Mouse (Mus musculus) CH12.LX (cell line): ENCODE results near the gene Tubgcp4. TPM values are rescaled to one million over a fixed set of nuclear protein-coding genes. Genes with fewer than 3 reads are reported as not detected.
A peak's percentile ranks its signal among the peaks of the same experiment; 100 is the strongest.

Experiments
- DNase-seq: peaks from one replicate; pipeline ENCODE4 v3.0.0-alpha.2; 2013; ENCODE audit errors: extremely low read depth
- H3K27ac ChIP-seq: 2 replicates; pipeline ENCODE4 v1.5.1; 2012; ENCODE audit warnings: low read depth, mild to moderate bottlenecking, control low read depth, moderate library complexity; ENCODE audit not compliant: insufficient read depth
- H3K27me3 ChIP-seq: replicated peaks from 2 replicates; pipeline ENCODE3; 2012; ENCODE audit warnings: inconsistent platforms
- H3K36me3 ChIP-seq, 2 experiments: replicated peaks in 1 of 2; 2 replicates each; pipeline versions ENCODE3 to v1.6.1; 2012; ENCODE audit warnings: inconsistent platforms in 1 of 2, low read length in 1 of 2, mild to moderate bottlenecking in 1 of 2, mixed read lengths in 1 of 2, moderate library complexity in 1 of 2; ENCODE audit not compliant: control insufficient read depth in 1 of 2, insufficient read depth in 1 of 2
- H3K4me1 ChIP-seq, 2 experiments: 2 replicates each; pipeline ENCODE4 v1.6.1; 2012; ENCODE audit warnings: inconsistent platforms in 1 of 2, moderate library complexity in 1 of 2; ENCODE audit not compliant: insufficient read depth in 2 of 2, control insufficient read depth in 1 of 2
- H3K4me2 ChIP-seq: 2 replicates; pipeline ENCODE4 v1.6.1; 2012; ENCODE audit warnings: low read depth, mild to moderate bottlenecking, control low read depth; ENCODE audit not compliant: poor library complexity, insufficient read depth, severe bottlenecking
- H3K4me3 ChIP-seq, 3 experiments: fragments of 150-350 bp in 1 of 3; sonication (generic) in 1 of 3; replicated peaks in 1 of 3; 2 replicates each; pipeline versions ENCODE3 to v1.5.1; 2011 to 2012; ENCODE audit warnings: low read depth in 2 of 3, low read length in 2 of 3, mild to moderate bottlenecking in 2 of 3, moderate library complexity in 2 of 3, control low read depth in 1 of 3, improper control_type of control experiment in 1 of 3, inconsistent platforms in 1 of 3, mixed read lengths in 1 of 3; ENCODE audit not compliant: poor library complexity in 1 of 3
- H3K79me2 ChIP-seq: replicated peaks from 2 replicates; pipeline ENCODE4 v1.6.1; 2012; ENCODE audit warnings: mild to moderate bottlenecking, moderate library complexity; ENCODE audit not compliant: control insufficient read depth, poor library complexity, insufficient read depth, severe bottlenecking; ENCODE audit errors: extremely low read depth
- H3K9ac ChIP-seq: 2 replicates; pipeline ENCODE4 v1.6.1; 2012; ENCODE audit warnings: low read depth, mild to moderate bottlenecking, control low read depth, moderate library complexity; ENCODE audit not compliant: insufficient read depth
- H3K9me3 ChIP-seq: replicated peaks from 2 replicates; pipeline ENCODE3; 2012; ENCODE audit warnings: low read length, inconsistent platforms, mixed read lengths
- BHLHE40 ChIP-seq: IDR thresholded peaks from 2 replicates; pipeline ENCODE4 v1.6.1; 2011; ENCODE audit warnings: mild to moderate bottlenecking, low read depth, low read length, improper control_type of control experiment
- CHD2 ChIP-seq: IDR thresholded peaks from 2 replicates; pipeline ENCODE4 v1.6.1; 2011; ENCODE audit warnings: low read length, improper control_type of control experiment
- E2F4 ChIP-seq: IDR thresholded peaks from 2 replicates; pipeline ENCODE4 v1.6.1; 2011; ENCODE audit warnings: low read depth, low read length, improper control_type of control experiment; ENCODE audit not compliant: insufficient replicate concordance
- ELF1 ChIP-seq: IDR thresholded peaks from 2 replicates; pipeline ENCODE4 v1.6.1; 2014; ENCODE audit warnings: low read depth, mild to moderate bottlenecking, inconsistent platforms, low read length, improper control_type of control experiment
- GABPA ChIP-seq: IDR thresholded peaks from 2 replicates; pipeline ENCODE4 v1.6.1; 2012; ENCODE audit warnings: low read depth, low read length, improper control_type of control experiment, inconsistent platforms; ENCODE audit not compliant: insufficient replicate concordance
- HCFC1 ChIP-seq: IDR thresholded peaks from 2 replicates; pipeline ENCODE4 v1.6.1; 2012; ENCODE audit warnings: low read depth, mild to moderate bottlenecking, inconsistent platforms, low read length, improper control_type of control experiment
- IRF4 ChIP-seq: IDR thresholded peaks from 2 replicates; pipeline ENCODE4 v1.6.1; 2014; ENCODE audit warnings: low read depth, mild to moderate bottlenecking, inconsistent platforms, low read length, improper control_type of control experiment
- MAFK ChIP-seq: IDR thresholded peaks from 2 replicates; pipeline ENCODE4 v1.6.1; 2011; ENCODE audit warnings: low read length, improper control_type of control experiment; ENCODE audit not compliant: insufficient replicate concordance
- MAX ChIP-seq: IDR thresholded peaks from 2 replicates; pipeline ENCODE4 v1.6.1; 2011; ENCODE audit warnings: low read length, improper control_type of control experiment
- MEF2A ChIP-seq: IDR thresholded peaks from 2 replicates; pipeline ENCODE4 v1.6.1; 2014; ENCODE audit warnings: low read depth, mild to moderate bottlenecking, inconsistent platforms, low read length, improper control_type of control experiment, borderline replicate concordance
- MXI1 ChIP-seq: IDR thresholded peaks from 2 replicates; pipeline ENCODE4 v1.6.1; 2011; ENCODE audit warnings: mild to moderate bottlenecking, low read depth, low read length, improper control_type of control experiment
- MYC ChIP-seq: IDR thresholded peaks from 2 replicates; pipeline ENCODE4 v1.6.1; 2011; ENCODE audit warnings: low read depth, mild to moderate bottlenecking, improper control_type of control experiment, low read length
- NELFE ChIP-seq: IDR thresholded peaks from 2 replicates; pipeline ENCODE4 v1.6.1; 2011; ENCODE audit warnings: low read depth, low read length, improper control_type of control experiment
- PAX5 ChIP-seq: IDR thresholded peaks from 2 replicates; pipeline ENCODE4 v1.6.1; 2012; ENCODE audit warnings: low read length, inconsistent platforms, mixed read lengths
- POLR2A ChIP-seq: IDR thresholded peaks from 2 replicates; pipeline ENCODE4 v1.6.1; 2011; ENCODE audit warnings: low read depth, mild to moderate bottlenecking, improper control_type of control experiment, low read length
- POLR2AphosphoS2 ChIP-seq: IDR thresholded peaks from 2 replicates; pipeline ENCODE4 v1.6.1; 2011; ENCODE audit warnings: low read depth, low read length, improper control_type of control experiment
- SIN3A ChIP-seq: IDR thresholded peaks from 2 replicates; pipeline ENCODE4 v1.6.1; 2012; ENCODE audit warnings: low read length, improper control_type of control experiment, inconsistent platforms
- TBP ChIP-seq: conservative IDR thresholded peaks from 2 replicates; pipeline ENCODE4 v1.6.1; 2011; ENCODE audit warnings: low read depth, low read length, improper control_type of control experiment
- USF1 ChIP-seq: IDR thresholded peaks from 2 replicates; pipeline ENCODE4 v1.6.1; 2014; ENCODE audit warnings: low read depth, mild to moderate bottlenecking, inconsistent platforms, low read length, improper control_type of control experiment
- ZKSCAN1 ChIP-seq: IDR thresholded peaks from 2 replicates; pipeline ENCODE4 v1.6.1; 2012; ENCODE audit warnings: low read depth, inconsistent platforms, low read length, improper control_type of control experiment, borderline replicate concordance
- ZMIZ1 ChIP-seq: IDR thresholded peaks from 2 replicates; pipeline ENCODE4 v1.6.1; 2012; ENCODE audit warnings: low read depth, mild to moderate bottlenecking, inconsistent platforms, low read length, improper control_type of control experiment
- ZNF384 ChIP-seq: IDR thresholded peaks from 2 replicates; pipeline ENCODE4 v1.6.1; 2012; ENCODE audit warnings: low read depth, low read length, improper control_type of control experiment, inconsistent platforms
- dilution Hi-C: fragments of 300-500 bp; cut with MboI; formaldehyde crosslinking; loops from 2 replicates; pipeline ENCODE4 v1.14.3; 2020; ENCODE audit warnings: low sequenced_read_pairs; ENCODE audit not compliant: extremely low pct_unique_long_range_greater_than_20kb, extremely low pct_ligation_motif_present
- in situ Hi-C: fragments of 300-500 bp; cut with MboI; formaldehyde crosslinking; loops from 3 replicates; pipeline ENCODE4 v1.14.3; 2019; ENCODE audit warnings: low sequenced_read_pairs, low pct_ligation_motif_present, low pct_unique_long_range_greater_than_20kb, mixed read lengths
- polyA plus RNA-seq: library from polyadenylated mRNA; unstranded; fragments of >175 nt; gene quantifications from 2 replicates; pipeline ENCODE4 v1.2.1, GENCODE M21; 2012; ENCODE audit warnings: low read depth; ENCODE audit not compliant: insufficient read length
- total RNA-seq, 2 experiments: library from RNA; depleted of rRNA; stranded (reverse); fragments of 300-350 nt in 1 of 2; fragments of >200 nt in 1 of 2; gene quantifications; 2 replicates each; pipeline ENCODE4 v1.2.3; 2012 to 2014

The Tubgcp4 gene
- total and polyA plus RNA-seq, 3 experiments = 27.8 to 34.1 (median 31.0) TPM

DNA sequence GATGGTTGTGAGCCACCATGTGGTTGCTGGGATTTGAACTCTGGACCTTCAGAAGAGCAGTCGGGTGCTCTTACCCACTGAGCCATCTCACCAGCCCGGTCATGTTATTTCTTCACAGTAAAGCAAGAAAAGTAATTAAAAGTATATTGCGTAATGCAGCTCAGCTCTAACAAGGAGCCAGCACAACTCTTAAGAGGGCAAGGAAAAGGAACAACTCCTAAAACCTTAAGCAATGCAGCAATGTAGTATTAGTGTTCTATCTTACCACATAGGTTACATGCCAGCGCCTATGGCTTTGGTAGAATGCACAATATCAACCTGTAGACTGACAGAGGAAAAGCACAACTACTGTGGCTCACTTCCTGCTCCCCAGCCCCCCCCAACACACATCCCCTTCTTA, 33.1 kb upstream of the Tubgcp4 start:
- Histone ChIP-seq H3K4me3 (no peak overlapping the region), H3K4me1 (peaks cover 4 to 31% of the 10 kb centered on the region in 2 experiments; a peak in 3 of 4 replicates), H3K9ac (no peak overlapping the region), H3K79me2 (peaks cover 33% of the 10 kb centered on the region), H3K27me3 (no peaks in the 10 kb centered on the region), H3K4me2 (no peak overlapping the region), H3K27ac (no peak overlapping the region), H3K9me3 (no peaks in the 10 kb centered on the region), H3K36me3 (peaks cover 4 to 24% of the 10 kb centered on the region in 2 experiments)
- DNase-seq = no peak
- TF ChIP-seq MAX (no peak), PAX5 (no peak), ZKSCAN1 (no peak)
- in situ Hi-C loops (no loop called here), dilution Hi-C loops (no loop called here)

DNA sequence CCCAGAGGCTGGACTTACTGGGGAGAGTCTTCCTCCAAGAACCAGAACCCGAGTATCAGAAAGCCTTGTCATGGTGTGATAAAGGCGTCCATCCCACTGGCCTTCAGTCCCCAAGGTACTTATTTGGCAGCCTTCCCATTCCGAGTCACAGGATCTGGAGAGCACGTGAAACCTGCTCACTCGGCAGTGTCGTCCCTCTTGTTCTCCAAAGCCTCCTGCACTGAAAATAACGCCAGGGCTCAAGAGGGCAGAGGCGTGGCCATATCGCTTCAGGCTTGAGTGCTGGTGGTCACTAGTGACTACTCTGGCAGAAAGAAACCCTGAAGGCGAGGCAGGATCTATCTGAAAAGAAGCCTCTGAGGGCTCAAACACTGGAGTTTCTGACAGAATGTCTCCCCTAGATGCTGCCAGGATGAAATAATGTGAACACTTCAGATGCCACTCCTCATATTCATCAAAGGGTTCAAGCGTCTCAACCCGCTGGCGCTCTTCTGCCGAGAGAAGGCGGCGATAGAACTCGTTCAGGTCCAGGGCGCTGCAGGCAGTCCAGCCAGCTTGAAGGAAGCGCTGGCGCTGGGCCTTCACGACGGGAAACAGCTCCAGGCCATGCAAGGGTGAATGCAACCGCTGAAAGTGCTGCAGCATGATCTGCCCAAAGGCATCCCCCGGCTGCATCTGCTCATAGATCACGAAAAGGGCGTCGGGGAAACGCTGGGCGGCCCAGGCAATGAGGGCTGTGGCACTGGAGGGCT, 31.0 kb upstream of the Tubgcp4 start:
- DNase-seq = peak; percentile 13
- peak overlapping the region; percentile 96 for H3K27ac ChIP-seq
- no peaks in the 10 kb centered on the region for H3K27me3 ChIP-seq
- H3K36me3 ChIP-seq = peaks cover 12 to 36% of the 10 kb centered on the region in 2 experiments
- dilution Hi-C loops (no loop called here), in situ Hi-C loops (no loop called here)
- TF ChIP-seq IRF4 (no peak), MXI1 (0 out of 2 replicates have a peak, but pooled peaks have one; percentile 26)
- H3K4me1 ChIP-seq = peaks cover 4 to 36% of the 10 kb centered on the region in 2 experiments; a peak in 3 of 4 replicates
- peaks cover 33% of the 10 kb centered on the region for H3K79me2 ChIP-seq
- H3K9me3 ChIP-seq = no peaks in the 10 kb centered on the region
- peak overlapping the region; percentile 88 for H3K9ac ChIP-seq
- peak overlapping the region; percentile 61 to 80 (median 80) for H3K4me3 ChIP-seq
- H3K4me2 ChIP-seq = peak overlapping the region; percentile 94

DNA sequence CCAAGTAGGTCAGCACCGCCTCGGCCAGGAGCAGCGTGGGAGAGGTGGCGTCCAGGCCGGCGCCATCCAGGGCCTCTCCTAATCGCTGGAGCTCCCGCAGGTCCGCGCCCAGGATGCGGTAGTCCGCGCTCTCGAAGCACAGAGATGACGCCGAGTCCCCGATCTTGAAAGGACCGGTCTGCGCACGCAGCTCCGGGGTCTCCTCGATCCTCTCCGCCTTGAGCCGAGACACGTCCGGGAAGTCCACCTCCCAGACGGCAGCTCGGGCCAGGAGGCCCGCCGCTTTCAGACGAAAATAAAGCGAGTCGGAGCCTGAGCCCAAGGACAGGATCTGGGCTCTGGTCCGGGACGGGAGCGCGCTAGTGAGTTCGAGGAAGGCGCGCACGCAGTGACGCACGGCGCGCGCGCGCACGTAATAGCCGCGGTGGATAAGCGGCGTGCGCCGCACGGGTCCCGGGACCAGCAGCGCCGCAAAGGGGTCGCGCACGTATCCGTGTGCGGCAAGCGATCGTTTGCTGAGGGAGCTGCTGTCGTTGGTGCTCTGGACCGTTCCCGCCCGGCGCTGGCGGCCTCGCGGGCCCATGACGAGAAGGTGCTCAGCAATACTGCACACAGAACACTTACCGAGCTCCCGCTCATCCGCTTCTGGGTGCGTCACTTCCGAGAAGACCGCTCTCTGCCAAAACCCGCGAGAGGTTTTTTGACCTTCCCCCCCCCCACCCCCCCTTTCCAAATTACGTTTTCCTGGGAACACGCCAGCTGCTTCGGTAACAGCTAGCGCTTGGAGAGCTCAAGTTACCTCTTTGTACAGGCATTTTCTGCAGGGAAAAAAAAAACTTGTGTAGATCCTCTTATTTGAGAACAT, 30.2 kb upstream of the Tubgcp4 start, which contains the start of the genes Adal and Lcmt2:
Gene Adal (plus strand): TSS at position 411 of the 865 bp plus-strand sequence.
Gene Lcmt2 (minus strand): TSS at position 636 of the 865 bp plus-strand sequence.
- Histone ChIP-seq H3K9ac (peak within 1 kb of the TSS; percentile 88), H3K4me1 (peaks cover 4 to 36% of the 10 kb centered on the region in 2 experiments; a peak in 3 of 4 replicates), H3K4me3 (peak within 1 kb of the TSS; percentile 61 to 80 (median 80)), H3K27ac (peak within 1 kb of the TSS; percentile 96), H3K9me3 (no peaks in the 10 kb centered on the region), H3K79me2 (peaks cover 33% of the 10 kb centered on the region), H3K27me3 (no peaks in the 10 kb centered on the region), H3K36me3 (peaks cover 17 to 43% of the 10 kb centered on the region in 2 experiments), H3K4me2 (peak within 1 kb of the TSS; percentile 94)
- dilution Hi-C loops = no loop called here
- in situ Hi-C loops = no loop called here
- peak; percentile 85 for DNase-seq
- TF ChIP-seq TBP = peak; percentile 63; the same call in 1 of the 2 replicates
- no peak for TF ChIP-seq MAFK
- no peak for TF ChIP-seq USF1
- TF ChIP-seq POLR2AphosphoS2 = peak; percentile 90
- TF ChIP-seq ELF1 = peak; percentile 62
- 0 out of 2 replicates have a peak, but pooled peaks have one; percentile 49 for TF ChIP-seq E2F4
- TF ChIP-seq MXI1 = peak; percentile 65; the same call in 1 of the 2 replicates
- peak; percentile 76 for TF ChIP-seq HCFC1
- TF ChIP-seq GABPA = no peak
- no peak for TF ChIP-seq ZKSCAN1
- peak; percentile 20; the same call in 1 of the 2 replicates for TF ChIP-seq ZNF384
- TF ChIP-seq SIN3A = peak; percentile 68
- peak; percentile 98 for TF ChIP-seq POLR2A
- TF ChIP-seq CHD2 = peak; percentile 95
- peak; percentile 89 for TF ChIP-seq BHLHE40
- peak; percentile 75 for TF ChIP-seq ZMIZ1
- peak; percentile 44; the same call in 1 of the 2 replicates for TF ChIP-seq MEF2A
- TF ChIP-seq NELFE = peak; percentile 96
- peak; percentile 73; the same call in 1 of the 2 replicates for TF ChIP-seq MYC
